ENCODE assay signal across 8 mouse cellular contexts in genomic region chr4:46649161-46649560, GRCm38 (mm10). TPM values are rescaled to one million over a fixed set of nuclear protein-coding genes. Genes with fewer than 3 reads are reported as not detected.
DNase-seq lines count a peak whose midpoint lies in the region; ATAC-seq and TF ChIP-seq lines count a peak whose summit lies in the region.

No protein-coding gene starts in this region.

- H3K4me3 ChIP-seq in lung, adult 2 months (replicated peaks; ENCODE audit: extremely low read depth, low read depth, low read length), result peak overlapping the region; percentile 64
- H3K4me3 ChIP-seq in embryonic facial prominence, embryonic 14.5 days (ENCODE audit: low read depth, low read length), result peak overlapping the region; percentile 75
- H3K4me3 ChIP-seq in intestine, embryonic 16.5 days (ENCODE audit: low read length), result peak overlapping the region; percentile 78
- H3K4me3 ChIP-seq in neural tube, embryonic 14.5 days (ENCODE audit: low read depth, low read length), result peak overlapping the region; percentile 76

- no peak overlapping the region for H3K27ac ChIP-seq in embryonic facial prominence, embryonic 14.5 days (replicated peaks; ENCODE audit: low read depth, low read length)
- H3K27ac ChIP-seq in intestine, embryonic 16.5 days (ENCODE audit: low read length), result peak overlapping the region; percentile 54
- no peak overlapping the region for H3K27ac ChIP-seq in neural tube, embryonic 14.5 days (ENCODE audit: low read depth, low read length)

- no peak for DNase-seq in lung, adult 2 months
- DNase-seq in lung, postnatal 14 days, result no peak
- no peak for DNase-seq in embryonic facial prominence, embryonic 14.5 days (ENCODE audit: low spot score)
- no peak for DNase-seq in adrenal gland, adult 18-20 months (ENCODE audit: low spot score in 2 of 2)
- no peak for DNase-seq in left cerebral cortex, postnatal 25 days (ENCODE audit: low spot score in 2 of 2)

- intact Hi-C loops in left cerebral cortex, postnatal 25 days (cut with DNase I), result no loop called here

- peaks cover 21% of the 10 kb centered on the region; the same call in 1 of the 2 replicates for H3K27me3 ChIP-seq in embryonic facial prominence, embryonic 14.5 days (replicated peaks; ENCODE audit: control insufficient read depth, insufficient read depth, low read length)
- H3K27me3 ChIP-seq in intestine, embryonic 16.5 days (replicated peaks; ENCODE audit: control insufficient read depth, insufficient read depth, low read length), result 0 out of 2 replicates have a peak, but pooled peaks cover 2% of the 10 kb centered on the region
- peaks cover 6% of the 10 kb centered on the region; the same call in 1 of the 2 replicates for H3K27me3 ChIP-seq in neural tube, embryonic 14.5 days (ENCODE audit: control insufficient read depth, insufficient read depth, low read length)

- TF ChIP-seq CTCF in lung, adult 2 months (IDR thresholded peaks at IDR 0.05; ENCODE audit: insufficient read depth, low read length), result no peak

- no peaks in the 10 kb centered on the region for H3K36me3 ChIP-seq in embryonic facial prominence, embryonic 14.5 days (ENCODE audit: control insufficient read depth, insufficient read depth, low read length)
- no peaks in the 10 kb centered on the region for H3K36me3 ChIP-seq in intestine, embryonic 16.5 days (ENCODE audit: control insufficient read depth, insufficient read depth, low read length)
- H3K36me3 ChIP-seq in neural tube, embryonic 14.5 days (ENCODE audit: control insufficient read depth, insufficient read depth, low read length), result no peaks in the 10 kb centered on the region

- no peak for TF ChIP-seq POLR2A in lung, adult 2 months (IDR thresholded peaks at IDR 0.05; ENCODE audit: borderline replicate concordance, extremely low read depth, low read depth, low read length)

- no peaks in the 10 kb centered on the region for H3K9me3 ChIP-seq in embryonic facial prominence, embryonic 14.5 days (ENCODE audit: control insufficient read depth, low read length)
- no peaks in the 10 kb centered on the region for H3K9me3 ChIP-seq in intestine, embryonic 16.5 days (ENCODE audit: control insufficient read depth, low read length)
- no peaks in the 10 kb centered on the region for H3K9me3 ChIP-seq in neural tube, embryonic 14.5 days (ENCODE audit: control insufficient read depth, low read length)

- ATAC-seq in embryonic facial prominence, embryonic 14.5 days (ENCODE audit: low read depth), result no peak
- no peak; the same call in 1 of the 2 replicates for ATAC-seq in intestine, embryonic 16.5 days
- ATAC-seq in neural tube, embryonic 14.5 days (ENCODE audit: low read depth), result no peak
- no peak for ATAC-seq in megakaryocyte-erythroid progenitor cell, adult 5-6 weeks (replicated peaks; ENCODE audit: low FRiP score, low TSS enrichment, poor library complexity, severe bottlenecking)

- WGBS in lung, adult 2 months, result 41% methylated on average over 4 of the region's 4 CpGs
- WGBS in embryonic facial prominence, embryonic 14.5 days, result 55% methylated on average over 4 of the region's 4 CpGs
- 31% methylated on average over 4 of the region's 4 CpGs for WGBS in intestine, embryonic 16.5 days
- 59% methylated on average over 4 of the region's 4 CpGs for WGBS in neural tube, embryonic 14.5 days

- peak overlapping the region; percentile 95 for H3K4me2 ChIP-seq in embryonic facial prominence, embryonic 14.5 days (ENCODE audit: low read depth, low read length)
- H3K4me2 ChIP-seq in intestine, embryonic 16.5 days (ENCODE audit: low read depth, low read length), result peak overlapping the region; percentile 94
- peak overlapping the region; percentile 92 for H3K4me2 ChIP-seq in neural tube, embryonic 14.5 days (ENCODE audit: low read depth, low read length)

- H3K9ac ChIP-seq in embryonic facial prominence, embryonic 14.5 days (ENCODE audit: low read depth, low read length), result peak overlapping the region; percentile 77; the same call in 1 of the 2 replicates
- peak overlapping the region; percentile 84 for H3K9ac ChIP-seq in intestine, embryonic 16.5 days (ENCODE audit: low read depth, low read length)
- H3K9ac ChIP-seq in neural tube, embryonic 14.5 days (replicated peaks; ENCODE audit: low read depth, low read length), result no peak overlapping the region

- H3K4me1 ChIP-seq in lung, adult 2 months (ENCODE audit: control insufficient read depth, insufficient read depth, low read length), result no peaks in the 10 kb centered on the region
- peaks cover 9% of the 10 kb centered on the region; the same call in 1 of the 2 replicates for H3K4me1 ChIP-seq in embryonic facial prominence, embryonic 14.5 days (ENCODE audit: control insufficient read depth, insufficient read depth, low read length)
- 0 out of 2 replicates have a peak, but pooled peaks cover 6% of the 10 kb centered on the region for H3K4me1 ChIP-seq in intestine, embryonic 16.5 days (ENCODE audit: control insufficient read depth, insufficient read depth, low read length)
- H3K4me1 ChIP-seq in neural tube, embryonic 14.5 days (ENCODE audit: control insufficient read depth, insufficient read depth, low read length), result 0 out of 2 replicates have a peak, but pooled peaks cover 3% of the 10 kb centered on the region

RNA-seq across cellular contexts. Expression of gene Tbc1d2, which starts 0.8 kb away (rescaled TPM):
- polyA plus RNA-seq in lung, adult 2 months (2012; rRNA removed), result 10.2 and 10.5 TPM in 2 replicates
- polyA plus RNA-seq in embryonic facial prominence, embryonic 14.5 days (2014; fragmentation: Nextera tagmentation; extraction: Ambion mirVana), result 1.8 TPM in 2 replicates
- 7.4 and 7.7 TPM in 2 replicates for polyA plus RNA-seq in intestine, embryonic 16.5 days (2015; fragmentation: Nextera tagmentation; extraction: Ambion mirVana)
- polyA plus RNA-seq in neural tube, embryonic 14.5 days (2014; fragmentation: Nextera tagmentation; extraction: Ambion mirVana), result 0.36 and 0.81 TPM in 2 replicates
- total RNA-seq in adrenal gland, adult 18-20 months (2021), result 1 to 10 TPM; 1.4 to 3.3 TPM
- 0.26 and 0.64 TPM in 2 replicates for total RNA-seq in megakaryocyte-erythroid progenitor cell, adult 5-6 weeks (2014; fragmentation: Nextera tagmentation)
- total RNA-seq in megakaryocyte-erythroid progenitor cell, adult 5-6 weeks (2017), result 0.80 and 0.88 TPM in 2 replicates
- total RNA-seq in left cerebral cortex, postnatal 25 days (2021), result 1 to 10 TPM; 2.6 to 3.3 TPM

RNA-seq across cellular contexts. Expression of gene Coro2a, which starts 47.2 kb away (rescaled TPM):
- polyA plus RNA-seq in lung, adult 2 months (2012; rRNA removed), result 9.1 and 17.2 TPM in 2 replicates
- polyA plus RNA-seq in embryonic facial prominence, embryonic 14.5 days (2014; fragmentation: Nextera tagmentation; extraction: Ambion mirVana), result 4.0 and 5.0 TPM in 2 replicates
- 99.8 and 112 TPM in 2 replicates for polyA plus RNA-seq in intestine, embryonic 16.5 days (2015; fragmentation: Nextera tagmentation; extraction: Ambion mirVana)
- 7.6 and 10.9 TPM in 2 replicates for polyA plus RNA-seq in neural tube, embryonic 14.5 days (2014; fragmentation: Nextera tagmentation; extraction: Ambion mirVana)
- total RNA-seq in adrenal gland, adult 18-20 months (2021), result 1 to 10 TPM; 2.1 to 2.6 TPM
- total RNA-seq in megakaryocyte-erythroid progenitor cell, adult 5-6 weeks (2014; fragmentation: Nextera tagmentation), result 9.8 and 18.9 TPM in 2 replicates
- 1.6 and 7.3 TPM in 2 replicates for total RNA-seq in megakaryocyte-erythroid progenitor cell, adult 5-6 weeks (2017)
- 10 to 100 TPM; 26.2 to 29.7 TPM for total RNA-seq in left cerebral cortex, postnatal 25 days (2021)
